Mouse (Mus musculus) cerebellum, adult 18-20 months (tissue): ENCODE measurements around the gene Myh6.
"Not testable (repeated sequence)": the region's sequence is repeated elsewhere in the genome, so short reads cannot be mapped to it uniquely, and the experiment has no call there.

ENCODE experiments used
- DNase-seq, 2 experiments: peaks; one replicate each; pipeline ENCODE4 v3.0.0; 2021

Gene Myh6

GRCm38 (mm10) chr14:54994136-54994868, 27.6 kb upstream of the Myh6 start, which contains the start of gene Myh7:
Gene Myh7, minus strand, starts transcription at chr14:54994626.
- no peak for DNase-seq

DNA sequence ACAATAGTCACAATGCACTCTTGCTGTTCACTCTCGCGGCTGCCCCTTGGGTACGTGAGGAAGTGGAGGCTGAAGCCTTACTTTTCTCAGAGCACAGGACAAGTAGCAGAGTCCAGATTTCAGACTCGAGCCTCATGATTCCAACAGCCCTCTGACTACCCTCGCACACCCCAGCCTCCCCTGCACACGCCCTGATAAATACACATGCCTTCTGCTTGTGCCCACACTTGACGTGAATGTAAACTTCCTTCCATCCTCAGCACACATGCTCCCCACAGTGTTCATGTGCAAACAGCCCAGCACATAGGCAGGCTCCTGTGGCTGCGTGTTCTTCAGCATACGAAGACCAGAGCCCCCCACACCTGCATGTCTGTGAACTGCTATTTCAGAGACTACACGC, 26.9 kb upstream of the Myh6 start:
- no peak for DNase-seq

DNA sequence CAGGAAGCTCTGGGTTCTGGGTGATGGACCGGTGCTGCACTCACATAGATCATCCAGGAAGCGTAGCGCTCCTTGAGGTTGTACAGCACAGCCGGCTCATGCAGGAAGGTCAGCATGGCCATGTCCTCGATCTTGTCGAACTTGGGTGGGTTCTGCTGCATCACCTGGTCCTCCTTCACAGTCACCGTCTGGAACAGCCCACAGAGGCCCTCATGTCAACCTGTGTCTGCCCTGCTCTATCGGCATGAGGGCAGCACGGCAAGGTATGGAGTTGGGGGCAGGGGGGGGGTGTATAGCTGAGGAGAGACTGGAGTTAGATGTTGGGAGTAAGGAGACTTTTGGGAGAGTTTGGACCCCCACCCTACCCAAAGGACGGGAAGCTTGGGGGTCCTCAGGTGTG, 25.5 kb upstream of the Myh6 start:
- no peak for DNase-seq

- no peak for DNase-seq
Measured at GRCm38 (mm10) chr14:54989886-54990441, 23.2 kb upstream of the Myh6 start.

DNA sequence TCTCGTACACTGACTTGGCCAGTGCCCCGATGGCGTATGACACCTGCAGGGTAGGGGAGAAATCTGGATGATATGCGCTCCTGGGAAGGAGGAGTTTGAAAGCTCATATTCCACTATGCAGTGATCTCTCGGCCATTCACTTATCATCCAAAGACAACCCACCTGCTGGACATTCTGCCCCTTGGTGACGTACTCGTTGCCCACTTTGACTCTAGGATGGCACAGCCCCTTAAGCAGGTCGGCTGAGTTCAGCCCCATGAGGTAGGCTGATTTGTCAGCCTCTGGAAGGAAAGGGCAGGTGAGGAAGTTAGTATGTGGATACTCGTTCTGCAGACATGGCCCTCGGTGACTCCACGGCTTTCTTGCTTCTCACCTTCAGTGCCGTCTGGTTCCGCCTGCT, 22.2 kb upstream of the Myh6 start:
- no peak for DNase-seq

DNA sequence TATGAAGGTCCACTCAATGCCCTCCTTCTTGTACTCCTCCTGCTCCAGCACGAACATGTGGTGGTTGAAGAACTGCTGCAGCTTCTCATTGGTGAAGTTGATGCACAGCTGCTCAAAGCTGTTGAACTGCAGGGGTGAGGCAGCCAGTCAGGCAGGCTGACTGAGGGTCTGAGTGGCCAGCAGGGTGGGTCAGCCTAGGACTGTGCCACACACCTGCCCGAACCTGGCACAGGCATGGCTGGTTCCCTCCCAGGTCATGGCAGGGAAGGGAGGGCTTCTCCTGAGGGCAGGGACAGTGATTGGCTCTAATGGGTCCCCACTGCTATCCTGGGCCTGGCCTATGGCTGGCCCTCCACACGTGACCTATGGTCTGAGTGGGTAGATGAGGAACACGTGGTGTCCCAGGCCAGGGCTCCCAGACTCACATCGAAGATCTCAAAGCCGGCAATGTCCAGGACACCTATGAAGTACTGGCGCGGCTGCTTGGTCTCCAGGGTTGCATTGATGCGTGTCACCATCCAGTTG, 21.7 kb upstream of the Myh6 start:
- not testable (repeated sequence) for DNase-seq

DNA sequence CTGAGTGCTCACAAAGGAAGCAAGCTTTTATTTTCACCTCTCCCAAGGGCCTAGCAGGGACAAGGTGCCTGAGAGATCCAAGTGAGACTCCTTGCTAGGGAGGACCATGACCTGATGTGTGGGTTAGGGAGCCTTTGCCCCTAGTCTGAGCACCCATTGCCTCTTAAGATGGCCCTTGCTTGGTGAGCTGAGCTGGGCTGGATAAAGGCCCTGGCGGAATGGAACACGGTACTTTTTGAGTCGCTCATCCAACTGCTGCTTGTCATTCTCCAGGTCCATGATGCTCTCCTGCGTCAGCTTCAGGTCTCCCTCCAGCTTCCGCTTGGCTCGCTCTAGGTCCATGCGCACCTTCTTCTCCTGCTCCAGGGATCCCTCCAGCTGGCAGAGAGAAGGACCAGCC, 15.2 kb upstream of the Myh6 start:
- no peak for DNase-seq

GRCm38 (mm10) chr14:54978664-54979063, 11.9 kb upstream of the Myh6 start:
- DNase-seq, result no peak

DNA sequence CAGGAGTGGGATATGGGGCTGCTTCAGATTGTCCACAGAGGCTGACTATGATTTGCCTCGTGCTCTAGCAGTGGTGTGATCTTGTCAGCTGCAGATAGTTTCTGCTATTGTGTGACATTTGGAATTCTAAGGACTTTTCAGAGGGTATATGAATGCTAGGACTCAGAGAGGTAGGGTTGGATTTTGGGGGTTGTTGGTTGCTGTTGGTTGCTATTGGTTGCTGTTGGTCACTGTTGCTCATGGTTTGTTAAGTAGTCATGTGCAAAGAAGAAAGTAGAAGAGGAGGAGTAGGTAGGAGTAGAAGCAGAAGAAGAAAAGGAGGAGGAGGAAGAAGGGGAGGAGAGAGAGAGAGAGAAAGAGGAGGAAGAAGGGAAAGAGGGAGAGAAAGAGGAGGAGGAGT, 9.9 kb upstream of the Myh6 start, which contains the start of gene Gm17428:
TSS of gene Gm17428 (plus strand) at position 301 of the 400 bp plus-strand sequence.
- no peak for DNase-seq

GRCm38 (mm10) chr14:54974068-54974791, 7.5 kb upstream of the Myh6 start:
- no peak for DNase-seq

DNA sequence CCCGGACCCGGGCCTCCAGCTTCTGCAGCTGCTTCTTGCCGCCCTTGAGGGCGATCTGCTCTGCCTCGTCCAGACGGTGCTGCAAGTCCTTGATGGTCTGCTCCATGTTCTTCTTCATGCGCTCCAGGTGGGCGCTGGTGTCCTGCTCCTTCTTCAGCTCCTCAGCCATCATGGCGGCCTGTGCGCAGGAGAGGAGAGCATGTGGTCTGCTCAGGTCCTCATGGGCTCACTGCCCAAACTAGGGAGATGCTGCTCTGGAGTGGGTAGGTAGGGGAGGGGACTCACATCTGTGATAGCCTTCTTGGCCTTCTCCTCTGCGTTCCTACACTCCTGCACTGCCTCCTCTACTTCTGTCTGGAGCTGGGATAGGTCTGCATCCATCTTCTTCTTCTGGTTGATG, 6.1 kb upstream of the Myh6 start:
- not testable (repeated sequence) for DNase-seq

GRCm38 (mm10) chr14:54968344-54968743, 1.6 kb upstream of the Myh6 start:
- no peak for DNase-seq

DNA sequence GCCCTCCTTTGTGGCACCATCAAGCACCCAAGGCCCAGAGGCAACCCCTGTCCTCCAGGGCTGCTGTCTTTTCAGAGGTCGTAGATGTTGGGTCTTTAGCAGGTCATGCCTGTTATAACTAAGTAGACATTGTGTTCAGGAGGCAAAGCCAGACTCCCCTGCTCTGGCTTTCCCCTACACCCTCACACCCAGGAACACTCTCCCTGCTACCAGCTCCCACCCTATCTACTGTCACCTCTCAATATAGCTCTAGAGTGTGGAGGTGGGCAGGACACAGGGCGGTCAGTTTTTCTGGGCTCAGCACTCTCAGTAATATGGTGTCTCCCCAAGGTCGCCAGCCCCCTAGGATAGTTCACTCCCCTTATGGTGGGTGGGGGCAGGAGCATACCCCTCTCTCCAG, 1.1 kb upstream of the Myh6 start:
- no peak for DNase-seq

DNA sequence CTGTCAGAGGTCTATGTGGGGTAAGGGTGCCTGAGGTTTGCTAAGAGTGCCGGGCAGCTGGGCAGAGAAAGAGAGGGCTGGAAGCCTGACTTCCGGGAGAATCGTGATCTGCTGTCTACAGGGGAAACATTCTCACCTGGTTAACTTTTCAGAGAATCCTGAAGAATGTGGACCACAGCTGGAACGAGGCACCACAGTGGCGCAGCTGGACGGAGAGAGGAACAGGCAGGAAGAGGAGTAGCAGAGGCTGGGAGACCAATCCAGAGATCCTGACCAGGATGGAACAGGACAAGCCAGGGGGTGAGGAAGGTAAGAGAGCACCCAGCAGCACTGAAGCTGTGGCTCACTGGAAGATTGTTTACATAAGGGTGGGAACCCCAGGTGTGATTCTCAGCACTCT, 1.1 kb downstream of the Myh6 start:
- DNase-seq, result no peak

DNA sequence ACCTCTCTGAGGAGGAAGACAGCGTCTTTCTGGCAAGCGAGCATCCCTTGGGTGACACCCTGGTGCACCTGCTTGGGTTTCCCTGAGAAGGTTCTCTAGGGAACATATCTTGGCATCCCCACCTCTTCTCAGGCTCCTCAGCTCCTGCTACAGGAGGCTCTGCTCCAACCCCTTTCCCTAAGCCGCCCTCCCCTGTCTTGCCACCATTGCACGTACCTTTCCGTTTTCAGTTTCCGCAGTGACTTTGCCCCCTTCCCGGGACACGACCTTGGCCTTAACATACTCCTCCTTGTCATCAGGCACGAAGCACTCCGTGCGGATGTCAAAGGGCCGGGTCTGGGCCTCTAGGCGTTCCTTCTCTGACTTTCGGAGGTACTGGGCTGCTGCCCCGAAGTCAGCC, 1.7 kb downstream of the Myh6 start:
- no peak for DNase-seq

DNA sequence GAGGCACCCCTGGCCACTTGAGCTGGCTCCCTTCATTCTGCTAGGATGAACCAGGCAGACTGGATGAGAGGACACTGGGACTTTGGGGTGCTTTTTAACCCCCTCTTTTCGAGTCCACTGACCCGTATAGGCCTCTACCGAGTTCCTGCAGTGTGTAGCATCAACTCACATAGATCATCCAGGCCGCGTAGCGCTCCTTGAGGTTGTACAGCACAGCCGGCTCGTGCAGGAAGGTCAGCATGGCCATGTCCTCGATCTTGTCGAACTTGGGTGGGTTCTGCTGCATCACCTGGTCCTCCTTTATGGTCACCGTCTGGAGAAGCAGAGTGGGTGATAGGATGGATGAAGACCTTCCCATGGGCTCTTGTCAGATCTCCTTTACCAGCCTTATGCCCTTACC, 3.0 kb downstream of the Myh6 start:
- no peak for DNase-seq

GRCm38 (mm10) chr14:54962714-54963113, 4.0 kb downstream of the Myh6 start:
- no peak for DNase-seq

DNA sequence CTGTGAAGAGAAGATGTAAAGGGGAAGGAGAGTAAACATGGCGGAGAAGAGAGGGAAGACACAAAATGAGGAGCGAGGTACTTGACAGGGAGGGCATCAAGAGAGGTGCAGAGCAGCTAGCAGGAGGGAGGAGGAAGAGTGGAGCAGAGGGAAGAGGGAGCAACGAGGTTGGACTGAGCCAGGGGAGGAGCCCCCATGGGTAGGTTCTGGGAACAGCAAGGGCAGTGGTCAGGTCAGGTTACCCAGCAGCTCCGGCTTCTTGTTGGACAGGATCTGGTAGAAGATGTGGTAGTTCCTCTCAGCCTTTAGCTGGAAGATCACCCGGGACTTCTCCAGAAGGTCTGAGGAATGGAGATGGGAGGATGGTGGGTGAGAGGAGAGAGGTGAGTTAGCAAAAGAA, 5.2 kb downstream of the Myh6 start:
- DNase-seq, result no peak

DNA sequence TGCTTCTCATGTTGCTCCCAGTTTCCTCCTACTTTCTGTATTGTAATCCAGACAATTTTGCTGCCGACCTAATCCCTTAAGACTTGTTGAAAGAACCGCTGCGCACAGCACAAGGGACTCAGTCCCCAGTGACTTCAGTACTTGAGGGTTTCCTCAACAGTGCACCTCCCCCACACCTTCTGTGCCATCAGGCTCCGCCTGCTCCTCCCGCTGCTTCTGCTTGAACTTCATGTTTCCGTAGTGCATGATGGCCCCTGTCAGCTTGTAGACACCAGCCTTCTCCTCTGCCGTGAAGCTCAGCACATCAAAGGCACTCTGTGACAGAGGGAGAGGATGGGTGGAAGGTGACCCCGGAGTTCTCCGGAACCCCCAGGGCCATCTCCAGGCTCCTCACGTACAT, 6.0 kb downstream of the Myh6 start:
- DNase-seq, result no peak

GRCm38 (mm10) chr14:54959853-54960613, 6.7 kb downstream of the Myh6 start:
- not testable (repeated sequence) for DNase-seq

DNA sequence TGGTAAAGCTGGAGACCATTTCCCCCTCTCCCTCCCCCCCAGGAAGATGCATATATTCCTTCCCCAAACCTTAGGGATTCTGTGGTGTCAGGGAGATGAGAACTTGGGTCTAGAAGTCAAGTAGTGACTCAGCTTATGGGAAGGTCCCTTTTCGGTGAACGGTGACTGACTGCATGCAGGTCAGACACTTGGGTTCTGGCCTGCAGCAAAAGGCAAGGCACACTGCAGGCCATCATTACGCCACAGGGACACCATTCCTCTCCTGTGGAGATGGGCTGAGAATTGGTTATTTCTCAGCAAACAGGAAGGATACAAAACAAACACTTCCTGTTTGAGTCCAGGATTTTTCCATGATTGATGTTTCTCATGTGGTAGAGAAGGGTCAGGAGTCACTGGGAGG, 7.5 kb downstream of the Myh6 start:
- no peak for DNase-seq

- DNase-seq, result no peak
Measured at GRCm38 (mm10) chr14:54958503-54958902, 8.2 kb downstream of the Myh6 start.

- no peak for DNase-seq
Measured at GRCm38 (mm10) chr14:54956533-54956932, 10.2 kb downstream of the Myh6 start.
